Mouse (Mus musculus) G1E (cell line): ENCODE measurements around the gene Creg2. TPM values are rescaled to one million over a fixed set of nuclear protein-coding genes. Genes with fewer than 3 reads are reported as not detected.

Source experiments
- ATAC-seq: 2 replicates; pipeline ENCODE4 v1.8.0; 2016; ENCODE audit warnings: mild to moderate bottlenecking; ENCODE audit not compliant: insufficient number of reproducible peaks, poor library complexity, low FRiP score, severe bottlenecking; ENCODE audit errors: extremely low read depth
- DNase-seq: peaks from one replicate; pipeline ENCODE4 v3.0.0; 2012; ENCODE audit warnings: low spot score
- H3K27me3 ChIP-seq: 2 replicates; pipeline ENCODE4 v1.6.1; 2012; ENCODE audit warnings: mild to moderate bottlenecking, low read length, inconsistent platforms; ENCODE audit not compliant: insufficient read depth
- H3K36me3 ChIP-seq: replicated peaks from 2 replicates; pipeline ENCODE3; 2012; ENCODE audit warnings: mild to moderate bottlenecking, inconsistent platforms
- H3K4me1 ChIP-seq: 2 replicates; pipeline ENCODE4 v1.6.1; 2012; ENCODE audit warnings: low read depth, low read length, inconsistent platforms, mixed read lengths; ENCODE audit not compliant: insufficient read depth
- H3K4me3 ChIP-seq: 2 replicates; pipeline ENCODE4 v1.5.1; 2012; ENCODE audit warnings: low read depth, mild to moderate bottlenecking, inconsistent platforms, low read length, moderate library complexity, mixed read lengths
- H3K9me3 ChIP-seq: replicated peaks from 2 replicates; pipeline ENCODE4 v1.6.1; 2012; ENCODE audit warnings: inconsistent platforms
- CTCF ChIP-seq: IDR thresholded peaks from 2 replicates; pipeline ENCODE4 v1.5.1; 2012; ENCODE audit warnings: low read depth, low read length, inconsistent platforms, mixed read lengths
- GATA1 ChIP-seq: IDR thresholded peaks from 2 replicates; pipeline ENCODE4 v1.6.1; 2012; ENCODE audit warnings: borderline replicate concordance, low read length, inconsistent platforms, mixed read lengths
- GATA2 ChIP-seq: IDR thresholded peaks from 2 replicates; pipeline ENCODE4 v1.6.1; 2012; ENCODE audit warnings: low read depth, low read length, inconsistent platforms, borderline replicate concordance
- POLR2AphosphoS5 ChIP-seq: IDR thresholded peaks from 2 replicates; pipeline ENCODE4 v1.6.1; 2012; ENCODE audit warnings: low read depth, low read length, inconsistent platforms; ENCODE audit not compliant: insufficient replicate concordance
- TAL1 ChIP-seq: conservative IDR thresholded peaks from 2 replicates; pipeline ENCODE4 v1.6.1; 2012; ENCODE audit warnings: low read depth, low read length, inconsistent platforms, mixed read lengths
- polyA plus RNA-seq: library from polyadenylated mRNA; stranded (reverse); fragments of >175 nt; gene quantifications from 2 replicates; pipeline ENCODE4 v1.2.3, GENCODE M21; 2012
- total RNA-seq, 2 experiments: library from RNA; stranded (forward) in 1 of 2; stranded (reverse) in 1 of 2; fragments of 200-1000 nt in 1 of 2; fragments of >200 nt in 1 of 2; fragmentation: Nextera tagmentation in 1 of 2; gene quantifications; 2 replicates each; pipeline ENCODE4 v1.2.3; 2014 to 2017

Creg2 gene
- total and polyA plus RNA-seq, 3 experiments: 0.05 TPM; not detected in 2

DNA sequence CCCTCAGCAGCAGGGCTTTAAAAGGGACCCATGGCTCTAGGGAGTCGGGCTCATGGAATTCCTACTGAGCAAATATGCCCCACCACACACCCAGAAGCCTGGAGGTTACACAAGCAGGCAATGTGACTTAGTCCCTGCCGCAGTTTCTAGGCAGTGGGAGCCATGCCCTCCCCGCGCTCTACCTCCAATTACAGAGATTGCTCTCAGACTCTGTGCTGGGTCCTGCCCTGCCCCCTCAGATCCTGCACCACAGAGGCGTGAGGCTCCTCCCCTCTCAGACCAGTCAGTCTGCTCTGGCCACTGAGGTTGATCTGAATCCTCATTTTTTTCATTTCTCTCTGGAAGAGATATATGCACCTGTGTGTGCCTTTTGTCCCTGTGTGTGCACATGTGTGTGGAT, 14.6 kb downstream of the Creg2 start:
- H3K36me3 ChIP-seq: no peaks in the 10 kb centered on the region
- TF ChIP-seq POLR2AphosphoS5 (no peak), GATA1 (no peak)
- H3K4me3 ChIP-seq: no peak overlapping the region
- peaks cover under 1% of the 10 kb centered on the region; the same call in 1 of the 2 replicates for H3K9me3 ChIP-seq
- H3K4me1 ChIP-seq: no peaks in the 10 kb centered on the region
- ATAC-seq: no peak
- peaks cover 33% of the 10 kb centered on the region for H3K27me3 ChIP-seq
- DNase-seq: no peak

DNA sequence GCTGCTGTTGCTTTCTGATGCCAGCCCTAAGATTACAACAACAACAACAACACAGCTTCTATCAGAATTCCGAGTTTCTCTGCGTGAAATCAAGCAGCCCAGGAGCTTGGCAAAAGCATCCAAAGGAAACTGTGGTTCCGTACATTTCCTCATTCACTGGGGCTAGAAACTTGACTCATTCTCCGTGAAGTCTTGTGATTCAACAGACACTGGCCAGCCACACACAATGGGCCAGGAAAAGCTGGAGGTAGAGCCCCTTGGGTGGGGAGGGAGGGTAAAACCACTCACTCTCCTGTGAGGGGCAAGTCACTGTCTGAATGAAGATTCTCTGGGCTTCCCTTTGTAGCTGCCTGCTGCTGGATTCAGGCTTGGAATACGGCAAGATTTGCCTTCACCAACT, 15.1 kb downstream of the Creg2 start:
- TF ChIP-seq GATA1 (no peak), CTCF (no peak), GATA2 (no peak), POLR2AphosphoS5 (no peak), TAL1 (no peak)
- H3K27me3 ChIP-seq: peaks cover 30% of the 10 kb centered on the region

DNA sequence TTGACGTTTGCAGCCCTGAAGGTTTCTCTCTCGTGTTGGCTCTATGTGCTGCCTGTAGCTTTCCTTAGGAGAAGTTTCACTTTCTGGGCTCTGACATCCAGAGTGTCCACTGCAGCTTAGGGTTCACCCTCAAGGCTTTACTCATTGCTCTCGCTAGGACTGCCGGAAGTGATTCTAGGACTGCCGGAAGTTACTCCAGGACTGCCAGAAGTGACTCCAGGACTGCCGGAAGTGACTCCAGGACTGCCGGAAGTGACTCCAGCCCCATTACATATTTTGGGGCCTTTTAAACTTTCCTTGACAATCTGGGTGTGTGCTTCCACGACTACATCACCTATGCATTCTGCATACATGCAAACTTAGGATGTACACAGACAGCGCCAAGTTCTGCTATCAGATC, 22.7 kb downstream of the Creg2 start:
- no peak for ATAC-seq
- H3K27me3 ChIP-seq: peaks cover 18% of the 10 kb centered on the region
- no peak for DNase-seq
- H3K4me3 ChIP-seq: no peak overlapping the region
- H3K36me3 ChIP-seq: no peaks in the 10 kb centered on the region
- H3K4me1 ChIP-seq: no peaks in the 10 kb centered on the region
- TF ChIP-seq TAL1: no peak
- TF ChIP-seq CTCF: no peak
- TF ChIP-seq GATA1: no peak
- no peak for TF ChIP-seq POLR2AphosphoS5
- TF ChIP-seq GATA2: no peak
- H3K9me3 ChIP-seq: no peaks in the 10 kb centered on the region

More for the DNA sequence above, 15.1 kb downstream of the Creg2 start:
- DNase-seq: no peak
- no peak overlapping the region for H3K4me3 ChIP-seq
- ATAC-seq: no peak
- no peaks in the 10 kb centered on the region for H3K9me3 ChIP-seq
- H3K4me1 ChIP-seq: no peaks in the 10 kb centered on the region
- H3K36me3 ChIP-seq: no peaks in the 10 kb centered on the region

DNA sequence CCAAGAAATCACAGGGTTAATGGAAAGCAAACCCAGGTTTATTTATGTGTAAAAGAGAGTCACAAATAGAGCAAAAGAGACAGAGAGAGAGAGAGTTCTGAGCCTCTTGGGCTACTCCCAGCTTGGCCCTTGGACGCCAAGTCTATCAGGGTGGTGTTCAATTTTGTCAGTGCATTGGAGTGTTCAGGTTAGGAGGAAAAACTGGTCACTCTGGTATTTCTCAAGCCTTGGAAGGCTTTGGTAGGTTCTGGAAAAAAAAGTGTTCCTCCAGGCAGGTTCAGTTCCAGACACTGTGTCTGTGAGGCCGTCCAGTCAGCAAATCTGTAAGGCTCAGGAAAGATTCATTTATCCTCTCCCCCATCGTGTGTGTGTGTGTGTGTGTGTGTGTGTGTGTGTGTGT, 25.8 kb downstream of the Creg2 start:
- Histone ChIP-seq H3K4me1 (no peaks in the 10 kb centered on the region), H3K9me3 (no peaks in the 10 kb centered on the region), H3K4me3 (no peak overlapping the region), H3K27me3 (peaks cover 34% of the 10 kb centered on the region), H3K36me3 (no peaks in the 10 kb centered on the region)
- TF ChIP-seq CTCF (no peak), TAL1 (no peak), GATA1 (no peak), POLR2AphosphoS5 (no peak), GATA2 (no peak)
- ATAC-seq (no peak), DNase-seq (no peak)

DNA sequence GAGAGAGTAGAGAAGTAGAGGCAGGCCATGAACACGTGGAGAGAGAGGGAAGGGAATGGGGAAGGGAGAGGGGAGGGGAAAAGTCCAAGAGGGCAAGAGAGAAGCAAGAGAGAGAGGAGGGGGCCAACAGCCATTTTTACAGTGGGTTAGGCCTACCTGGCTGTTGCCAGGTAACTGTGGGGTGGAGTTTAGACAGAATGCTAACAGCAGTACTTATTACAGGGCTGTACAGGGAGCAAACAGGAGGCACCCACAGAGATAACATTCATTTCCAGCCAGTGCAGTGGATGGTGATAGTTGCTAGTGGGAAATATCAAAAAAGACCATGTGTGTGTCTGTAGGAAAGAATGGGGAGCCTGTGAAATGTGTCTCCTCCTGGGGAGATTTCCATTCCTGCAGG, 27.5 kb downstream of the Creg2 start:
- Histone ChIP-seq H3K9me3 (no peaks in the 10 kb centered on the region), H3K4me1 (no peaks in the 10 kb centered on the region), H3K27me3 (peaks cover 34% of the 10 kb centered on the region), H3K36me3 (no peaks in the 10 kb centered on the region), H3K4me3 (no peak overlapping the region)
- DNase-seq (no peak), ATAC-seq (no peak)
- no peak for TF ChIP-seq POLR2AphosphoS5
- no peak for TF ChIP-seq GATA1
- no peak for TF ChIP-seq CTCF
- TF ChIP-seq TAL1: no peak
- no peak for TF ChIP-seq GATA2

DNA sequence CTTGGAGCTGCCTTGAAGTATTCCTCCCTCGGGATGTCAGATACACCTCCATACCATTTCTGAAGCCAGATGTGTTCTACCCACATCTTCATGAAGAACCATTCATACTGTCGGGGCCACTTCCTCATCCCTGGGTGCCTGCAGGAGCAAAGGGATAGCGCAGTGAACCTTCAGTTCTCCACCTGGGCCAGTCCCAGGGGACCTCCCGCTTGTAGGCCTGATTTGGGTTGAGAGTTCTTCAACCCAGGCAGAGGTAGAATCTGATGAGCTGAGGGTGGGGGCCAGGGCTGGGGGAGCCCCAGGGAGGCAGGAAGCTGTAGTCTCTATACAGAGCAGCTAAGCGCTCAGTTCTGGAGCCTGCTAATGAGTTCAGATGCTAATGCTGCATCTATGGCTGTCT, 28.2 kb downstream of the Creg2 start:
- Histone ChIP-seq H3K9me3 (no peaks in the 10 kb centered on the region), H3K27me3 (peaks cover 34% of the 10 kb centered on the region), H3K4me3 (no peak overlapping the region), H3K4me1 (no peaks in the 10 kb centered on the region), H3K36me3 (no peaks in the 10 kb centered on the region)
- DNase-seq (no peak), ATAC-seq (no peak)
- TF ChIP-seq POLR2AphosphoS5 (no peak), GATA2 (no peak), CTCF (no peak), TAL1 (no peak), GATA1 (no peak)

DNA sequence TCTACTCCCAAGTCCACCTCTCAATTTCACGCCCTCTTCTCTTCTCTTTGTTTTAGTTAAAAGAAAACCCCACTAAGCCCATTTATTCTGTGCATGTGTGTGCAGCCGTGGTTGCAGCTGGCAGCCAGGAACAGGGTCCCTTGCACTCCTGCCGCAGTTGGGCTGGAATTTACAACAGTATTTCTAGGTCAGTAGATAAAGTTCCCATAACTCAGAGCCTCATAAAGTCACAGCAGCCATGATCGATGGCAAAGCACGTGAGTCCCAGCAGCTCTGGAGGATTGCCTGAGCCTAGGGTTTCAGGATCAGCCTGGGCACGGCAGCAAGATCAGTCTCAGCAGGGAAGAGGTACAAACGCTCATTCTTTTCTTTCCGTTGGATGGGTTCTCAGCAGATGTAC, 32.8 kb downstream of the Creg2 start:
- ATAC-seq (no peak), DNase-seq (no peak)
- H3K4me3 ChIP-seq: no peak overlapping the region
- H3K27me3 ChIP-seq: peaks cover 29% of the 10 kb centered on the region
- H3K36me3 ChIP-seq: no peaks in the 10 kb centered on the region
- no peaks in the 10 kb centered on the region for H3K9me3 ChIP-seq
- TF ChIP-seq GATA1: no peak
- TF ChIP-seq TAL1: no peak
- no peak for TF ChIP-seq CTCF
- TF ChIP-seq GATA2: no peak
- TF ChIP-seq POLR2AphosphoS5: no peak
- H3K4me1 ChIP-seq: peaks cover 34% of the 10 kb centered on the region
